Mouse (Mus musculus) olfactory bulb, adult 2 months (tissue): ENCODE data around the gene Nop14. TPM values are rescaled to one million over a fixed set of nuclear protein-coding genes. Genes with fewer than 3 reads are reported as not detected.

Source experiments
- H3K27ac ChIP-seq: fragments of 200-500 bp; 2 replicates; pipeline ENCODE4 v1.5.1; 2012; ENCODE audit warnings: low read depth, low read length; ENCODE audit not compliant: insufficient read depth
- H3K4me1 ChIP-seq: fragments of 200-500 bp; 2 replicates; pipeline ENCODE4 v1.6.1; 2012; ENCODE audit warnings: low read length; ENCODE audit not compliant: control insufficient read depth, insufficient read depth
- H3K4me3 ChIP-seq: fragments of 200-500 bp; 2 replicates; pipeline ENCODE4 v1.5.1; 2012; ENCODE audit warnings: mild to moderate bottlenecking, low read depth, low read length, moderate library complexity; ENCODE audit not compliant: insufficient read depth
- CTCF ChIP-seq: fragments of 200-500 bp; IDR thresholded peaks from 2 replicates; pipeline ENCODE4 v1.5.1; 2012; ENCODE audit warnings: low read depth, mild to moderate bottlenecking, low read length, moderate library complexity; ENCODE audit not compliant: insufficient read depth
- POLR2A ChIP-seq: fragments of 200-500 bp; IDR thresholded peaks from 2 replicates; pipeline ENCODE4 v1.6.1; 2012; ENCODE audit warnings: mild to moderate bottlenecking, low read depth, low read length, moderate library complexity; ENCODE audit not compliant: insufficient read depth
- WGBS: fragments of 180-500 bp; shearing (Covaris S2); methylation state at CpG from one replicate; pipeline ENCODE4 v1.1.7; 2018; 5-methylcytosine and 5-hydroxymethylcytosine counted together
- polyA plus RNA-seq: library from polyadenylated mRNA; stranded (reverse); fragments of >200 nt; gene quantifications from 2 replicates; pipeline ENCODE4 v1.2.4, GENCODE M21; 2012; ENCODE audit warnings: low replicate concordance; ENCODE audit not compliant: missing spikeins, insufficient read depth, insufficient read length

Gene Nop14
- polyA plus RNA-seq, 1 experiment, result not detected

- Histone ChIP-seq H3K27ac (no peak overlapping the region), H3K4me3 (peak overlapping the region; percentile 70), H3K4me1 (peaks cover 11% of the 10 kb centered on the region)
- TF ChIP-seq CTCF (no peak), POLR2A (no peak)
- WGBS, result 61% methylated on average over 10 of the region's 10 CpGs
Measured at GRCm38 (mm10) chr5:34635665-34636192, 24.2 kb downstream of the Nop14 start.

GRCm38 (mm10) chr5:34634746-34635400 lies 25.1 kb downstream of the Nop14 start:
- TF ChIP-seq POLR2A, result no peak
- no peak for TF ChIP-seq CTCF
- H3K27ac ChIP-seq, result no peak overlapping the region
- no peak overlapping the region for H3K4me3 ChIP-seq
- 90% methylated on average over 13 of the region's 13 CpGs for WGBS
- peaks cover 11% of the 10 kb centered on the region for H3K4me1 ChIP-seq

GRCm38 (mm10) chr5:34633641-34634040 lies 26.3 kb downstream of the Nop14 start:
- peaks cover 11% of the 10 kb centered on the region for H3K4me1 ChIP-seq
- WGBS, result 60% methylated on average over 4 of the region's 4 CpGs
- no peak for TF ChIP-seq POLR2A
- TF ChIP-seq CTCF, result no peak
- H3K4me3 ChIP-seq, result no peak overlapping the region
- no peak overlapping the region for H3K27ac ChIP-seq

GRCm38 (mm10) chr5:34632996-34633395 lies 27.0 kb downstream of the Nop14 start:
- no peak for TF ChIP-seq CTCF
- TF ChIP-seq POLR2A, result no peak
- Histone ChIP-seq H3K4me3 (no peak overlapping the region), H3K27ac (no peak overlapping the region), H3K4me1 (peaks cover 11% of the 10 kb centered on the region)
- 95% methylated on average over 2 of the region's 2 CpGs for WGBS

- WGBS, result 96% methylated on average over 4 of the region's 4 CpGs
- TF ChIP-seq POLR2A (no peak), CTCF (no peak)
- Histone ChIP-seq H3K4me1 (no peaks in the 10 kb centered on the region), H3K4me3 (no peak overlapping the region), H3K27ac (no peak overlapping the region)
Measured at GRCm38 (mm10) chr5:34609966-34610365, 50.0 kb downstream of the Nop14 start.

GRCm38 (mm10) chr5:34608226-34608625 lies 51.7 kb downstream of the Nop14 start:
- 78% methylated on average over 3 of the region's 3 CpGs for WGBS
- Histone ChIP-seq H3K4me3 (no peak overlapping the region), H3K27ac (no peak overlapping the region), H3K4me1 (no peaks in the 10 kb centered on the region)
- TF ChIP-seq POLR2A (no peak), CTCF (no peak)

GRCm38 (mm10) chr5:34607100-34607880 lies 52.7 kb downstream of the Nop14 start:
- H3K27ac ChIP-seq, result no peak overlapping the region
- no peak overlapping the region for H3K4me3 ChIP-seq
- 71% methylated on average over 8 of the region's 8 CpGs for WGBS
- H3K4me1 ChIP-seq, result no peaks in the 10 kb centered on the region
- no peak for TF ChIP-seq CTCF
- TF ChIP-seq POLR2A, result no peak

GRCm38 (mm10) chr5:34604576-34604975 lies 55.4 kb downstream of the Nop14 start:
- Histone ChIP-seq H3K27ac (no peak overlapping the region), H3K4me3 (no peak overlapping the region), H3K4me1 (no peaks in the 10 kb centered on the region)
- 91% methylated on average over 5 of the region's 5 CpGs for WGBS
- TF ChIP-seq CTCF (no peak), POLR2A (no peak)

GRCm38 (mm10) chr5:34593202-34593727 lies 66.7 kb downstream of the Nop14 start:
- Histone ChIP-seq H3K4me3 (no peak overlapping the region), H3K27ac (no peak overlapping the region), H3K4me1 (peaks cover 13% of the 10 kb centered on the region)
- 97% methylated on average over 9 of the region's 9 CpGs for WGBS
- no peak for TF ChIP-seq POLR2A
- no peak for TF ChIP-seq CTCF
